Mouse (Mus musculus): ENCODE results near the gene Zbtb16. TPM values are rescaled to one million over a fixed set of nuclear protein-coding genes. Genes with fewer than 3 reads are reported as not detected.

Gene Zbtb16
- total and polyA plus RNA-seq, 2 experiments from 2014 or later, result 6.8 to 13.5 TPM

GRCm38 (mm10) chr9:48723025-48723424 is 113.0 kb downstream of the Zbtb16 start:
- Histone ChIP-seq H3K36me3 (ENCODE audit: insufficient read depth, low read length) (no peaks in the 10 kb centered on the region), H3K4me1 (ENCODE audit: insufficient read depth, low read length) (peaks cover 5% of the 10 kb centered on the region; the same call in 1 of the 2 replicates), H3K4me3 (ENCODE audit: low read length) (no peak overlapping the region), H3K9me3 (ENCODE audit: low read length) (no peaks in the 10 kb centered on the region), H3K9ac (replicated peaks; ENCODE audit: low read length) (no peak overlapping the region), H3K4me2 (ENCODE audit: low read depth, low read length) (no peak overlapping the region), H3K27ac (0 out of 2 replicates have a peak overlapping the region, but pooled peaks have one; percentile 7), H3K27me3 (ENCODE audit: insufficient read depth, low read length) (no peaks in the 10 kb centered on the region)
- ATAC-seq, result no peak
- WGBS, result 40% methylated on average over 3 of the region's 3 CpGs
- TF ChIP-seq CTCF (IDR thresholded peaks at IDR 0.05; ENCODE audit: low read depth), result no peak
- no peak for DNase-seq (ENCODE audit: low spot score)

GRCm38 (mm10) chr9:48722261-48722920 is 113.6 kb downstream of the Zbtb16 start:
- TF ChIP-seq CTCF (IDR thresholded peaks at IDR 0.05; ENCODE audit: low read depth), result no peak
- no peak overlapping the region for H3K27ac ChIP-seq
- H3K36me3 ChIP-seq (ENCODE audit: insufficient read depth, low read length), result no peaks in the 10 kb centered on the region
- 91% methylated on average over 3 of the region's 3 CpGs for WGBS
- no peaks in the 10 kb centered on the region for H3K27me3 ChIP-seq (ENCODE audit: insufficient read depth, low read length)
- H3K9me3 ChIP-seq (ENCODE audit: low read length), result no peaks in the 10 kb centered on the region
- H3K4me2 ChIP-seq (ENCODE audit: low read depth, low read length), result no peak overlapping the region
- no peak overlapping the region for H3K9ac ChIP-seq (replicated peaks; ENCODE audit: low read length)
- DNase-seq (ENCODE audit: low spot score) (no peak), ATAC-seq (no peak)
- peaks cover 5% of the 10 kb centered on the region; the same call in 1 of the 2 replicates for H3K4me1 ChIP-seq (ENCODE audit: insufficient read depth, low read length)
- H3K4me3 ChIP-seq (ENCODE audit: low read length), result no peak overlapping the region

GRCm38 (mm10) chr9:48721655-48722054 is 114.4 kb downstream of the Zbtb16 start:
- Histone ChIP-seq H3K4me3 (ENCODE audit: low read length) (no peak overlapping the region), H3K36me3 (ENCODE audit: insufficient read depth, low read length) (no peaks in the 10 kb centered on the region), H3K4me1 (ENCODE audit: insufficient read depth, low read length) (peaks cover 5% of the 10 kb centered on the region; the same call in 1 of the 2 replicates), H3K9me3 (ENCODE audit: low read length) (no peaks in the 10 kb centered on the region), H3K27ac (no peak overlapping the region), H3K9ac (replicated peaks; ENCODE audit: low read length) (no peak overlapping the region), H3K27me3 (ENCODE audit: insufficient read depth, low read length) (no peaks in the 10 kb centered on the region), H3K4me2 (ENCODE audit: low read depth, low read length) (no peak overlapping the region)
- TF ChIP-seq CTCF (IDR thresholded peaks at IDR 0.05; ENCODE audit: low read depth), result no peak
- 93% methylated on average over 6 of the region's 6 CpGs for WGBS
- no peak for ATAC-seq
- no peak for DNase-seq (ENCODE audit: low spot score)

GRCm38 (mm10) chr9:48721172-48721571 is 114.8 kb downstream of the Zbtb16 start:
- 86% methylated on average over 3 of the region's 3 CpGs for WGBS
- peaks cover 5% of the 10 kb centered on the region; the same call in 1 of the 2 replicates for H3K4me1 ChIP-seq (ENCODE audit: insufficient read depth, low read length)
- ATAC-seq, result no peak
- H3K4me3 ChIP-seq (ENCODE audit: low read length), result no peak overlapping the region
- H3K27me3 ChIP-seq (ENCODE audit: insufficient read depth, low read length), result no peaks in the 10 kb centered on the region
- H3K4me2 ChIP-seq (ENCODE audit: low read depth, low read length), result no peak overlapping the region
- H3K9me3 ChIP-seq (ENCODE audit: low read length), result no peaks in the 10 kb centered on the region
- DNase-seq (ENCODE audit: low spot score), result no peak
- no peak overlapping the region for H3K9ac ChIP-seq (replicated peaks; ENCODE audit: low read length)
- no peaks in the 10 kb centered on the region for H3K36me3 ChIP-seq (ENCODE audit: insufficient read depth, low read length)
- no peak for TF ChIP-seq CTCF (IDR thresholded peaks at IDR 0.05; ENCODE audit: low read depth)
- no peak overlapping the region for H3K27ac ChIP-seq

GRCm38 (mm10) chr9:48720251-48720963 is 115.6 kb downstream of the Zbtb16 start:
- Histone ChIP-seq H3K27ac (no peak overlapping the region), H3K9me3 (ENCODE audit: low read length) (no peaks in the 10 kb centered on the region), H3K27me3 (ENCODE audit: insufficient read depth, low read length) (no peaks in the 10 kb centered on the region), H3K36me3 (ENCODE audit: insufficient read depth, low read length) (no peaks in the 10 kb centered on the region), H3K4me3 (ENCODE audit: low read length) (no peak overlapping the region), H3K4me2 (ENCODE audit: low read depth, low read length) (no peak overlapping the region), H3K9ac (replicated peaks; ENCODE audit: low read length) (no peak overlapping the region), H3K4me1 (ENCODE audit: insufficient read depth, low read length) (peaks cover 5% of the 10 kb centered on the region; the same call in 1 of the 2 replicates)
- ATAC-seq (no peak), DNase-seq (ENCODE audit: low spot score) (no peak)
- TF ChIP-seq CTCF (IDR thresholded peaks at IDR 0.05; ENCODE audit: low read depth), result no peak
- 72% methylated on average over 12 of the region's 12 CpGs for WGBS

GRCm38 (mm10) chr9:48719619-48720018 is 116.4 kb downstream of the Zbtb16 start:
- no peak for TF ChIP-seq CTCF (IDR thresholded peaks at IDR 0.05; ENCODE audit: low read depth)
- no peak overlapping the region for H3K9ac ChIP-seq (replicated peaks; ENCODE audit: low read length)
- 73% methylated on average over 4 of the region's 4 CpGs for WGBS
- no peak for DNase-seq (ENCODE audit: low spot score)
- no peak overlapping the region for H3K27ac ChIP-seq
- peaks cover 5% of the 10 kb centered on the region; the same call in 1 of the 2 replicates for H3K4me1 ChIP-seq (ENCODE audit: insufficient read depth, low read length)
- no peaks in the 10 kb centered on the region for H3K36me3 ChIP-seq (ENCODE audit: insufficient read depth, low read length)
- H3K4me2 ChIP-seq (ENCODE audit: low read depth, low read length), result no peak overlapping the region
- H3K27me3 ChIP-seq (ENCODE audit: insufficient read depth, low read length), result no peaks in the 10 kb centered on the region
- no peak overlapping the region for H3K4me3 ChIP-seq (ENCODE audit: low read length)
- ATAC-seq, result no peak
- no peaks in the 10 kb centered on the region for H3K9me3 ChIP-seq (ENCODE audit: low read length)

GRCm38 (mm10) chr9:48716549-48716948 is 119.5 kb downstream of the Zbtb16 start:
- Histone ChIP-seq H3K4me1 (ENCODE audit: insufficient read depth, low read length) (no peaks in the 10 kb centered on the region), H3K9me3 (ENCODE audit: low read length) (no peaks in the 10 kb centered on the region), H3K9ac (replicated peaks; ENCODE audit: low read length) (no peak overlapping the region), H3K36me3 (ENCODE audit: insufficient read depth, low read length) (no peaks in the 10 kb centered on the region), H3K27ac (no peak overlapping the region), H3K4me2 (ENCODE audit: low read depth, low read length) (no peak overlapping the region), H3K27me3 (ENCODE audit: insufficient read depth, low read length) (no peaks in the 10 kb centered on the region), H3K4me3 (ENCODE audit: low read length) (no peak overlapping the region)
- DNase-seq (ENCODE audit: low spot score), result no peak
- TF ChIP-seq CTCF (IDR thresholded peaks at IDR 0.05; ENCODE audit: low read depth), result no peak
- 75% methylated on average over 8 of the region's 8 CpGs for WGBS
- no peak for ATAC-seq

Measured in hindbrain, postnatal 0 days (tissue).